Mouse (Mus musculus) mouse trophoblast stem cell (cell line): ENCODE measurements around the gene Tmc4.

Source experiments
- in situ Hi-C, 2 experiments: fragments of 300-500 bp; cut with MseI, MboI; formaldehyde crosslinking; loops; 2 replicates in 1 of 2; 3 replicates in 1 of 2; pipeline ENCODE4 v1.15.1; 2025

The Tmc4 gene

DNA sequence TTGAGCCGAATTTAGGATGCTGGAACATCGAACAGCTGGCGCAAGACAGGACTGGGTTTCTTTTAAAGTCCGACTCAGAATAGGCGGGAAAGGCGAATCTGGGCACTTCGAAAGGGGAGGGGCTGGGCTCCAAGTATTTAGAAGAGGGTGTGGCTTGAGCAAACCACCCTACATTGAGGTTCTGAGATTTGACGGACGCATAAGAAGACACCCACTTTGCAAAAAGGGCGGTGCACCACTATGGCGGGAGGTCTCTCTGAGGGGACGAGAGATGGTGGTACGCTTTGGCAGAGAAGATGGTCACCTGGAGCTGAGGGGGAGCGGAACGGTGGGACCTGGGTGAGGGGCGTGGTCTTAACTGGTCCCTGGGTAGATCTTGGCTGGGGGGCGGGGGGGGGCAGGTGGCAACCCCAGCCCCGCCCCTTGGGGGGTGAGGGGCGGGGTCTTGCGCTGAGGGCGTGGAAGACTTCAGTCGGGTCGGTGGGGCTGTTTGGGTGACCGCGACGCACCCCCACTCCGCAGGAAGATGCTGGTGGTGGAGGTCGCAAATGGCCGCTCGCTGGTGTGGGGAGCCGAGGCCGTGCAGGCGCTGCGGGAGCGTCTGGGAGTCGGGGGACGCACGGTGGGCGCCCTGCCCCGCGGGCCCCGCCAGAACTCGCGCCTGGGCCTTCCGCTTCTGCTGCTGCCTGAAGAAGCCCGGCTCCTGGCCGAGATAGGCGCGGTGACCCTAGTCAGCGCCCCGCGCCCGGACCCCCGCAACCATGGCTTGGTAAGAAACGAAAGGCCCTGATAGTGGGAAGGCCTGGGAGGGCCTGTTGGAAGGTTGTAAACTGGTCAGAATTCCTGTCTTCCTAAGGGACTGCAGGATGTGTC lies 17.0 kb upstream of the Tmc4 start:
- in situ Hi-C loops, result loop anchor here in 1 of 2 experiments (25.0 kb wide), 1 partner anchor 218 kb away; the partner anchor contains the start of gene Lilra6

DNA sequence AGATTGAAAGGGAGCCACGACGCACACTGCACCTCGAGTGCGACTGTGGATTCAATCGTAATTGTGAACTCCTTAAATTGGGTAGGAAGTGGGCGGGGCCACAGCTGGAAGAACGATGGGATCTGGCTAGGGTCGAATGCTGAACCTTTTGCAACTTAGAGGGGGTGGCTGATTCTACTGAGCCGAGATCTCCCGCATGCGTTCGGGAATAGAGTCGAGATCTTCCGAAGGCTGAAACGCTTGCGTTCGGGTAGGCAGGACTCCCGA lies 16.4 kb upstream of the Tmc4 start:
- in situ Hi-C loops, result loop anchor here in 1 of 2 experiments (25.0 kb wide), 1 partner anchor 219 kb away; the partner anchor contains the start of gene Lilra6

DNA sequence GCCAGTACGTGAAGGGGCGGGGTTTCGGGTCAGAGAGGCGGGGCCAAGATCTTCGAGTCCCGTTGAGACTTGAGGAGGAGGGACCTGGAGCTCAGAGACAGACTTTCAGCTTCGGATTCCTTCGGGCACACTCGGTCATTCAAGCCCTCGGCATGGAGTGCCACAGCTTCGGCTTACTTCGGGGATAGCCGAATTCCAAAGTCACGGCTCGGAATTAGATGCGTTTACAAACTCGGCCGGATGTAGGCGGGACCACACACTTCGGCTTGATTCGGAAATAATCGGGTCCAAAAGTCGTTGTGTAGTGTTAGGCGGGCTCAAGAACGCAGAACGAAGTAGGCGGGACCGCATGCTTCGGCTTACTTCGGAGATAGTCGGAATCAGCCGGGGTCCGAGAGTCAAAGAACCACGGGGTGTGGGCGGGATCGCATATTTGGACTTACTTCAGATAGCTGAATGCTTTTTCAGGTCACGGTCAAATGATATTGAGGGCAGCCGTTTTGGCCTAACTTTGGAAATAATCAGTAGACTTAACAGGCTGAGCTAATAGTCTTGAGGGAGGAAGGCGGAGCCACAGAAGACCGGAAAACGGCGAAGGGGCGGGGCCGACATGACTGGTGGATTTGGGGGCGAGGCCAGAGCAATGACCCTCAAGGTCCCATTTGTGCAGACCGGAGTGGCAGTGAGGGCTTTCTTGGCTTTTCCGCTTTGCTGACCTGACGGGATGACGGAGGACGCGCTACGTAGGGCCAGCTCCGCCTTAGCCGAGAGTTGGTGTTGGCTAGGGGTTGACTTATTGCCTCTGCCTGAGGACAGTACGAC lies 15.8 kb upstream of the Tmc4 start, which contains the start of gene Mboat7:
TSS of gene Mboat7 (minus strand) at position 537 of the 822 bp plus-strand sequence.
- in situ Hi-C loops, result loop anchor here in 1 of 2 experiments (25.0 kb wide), 1 partner anchor 219 kb away; the partner anchor contains the start of gene Lilra6

- in situ Hi-C loops, result loop anchor here in 1 of 2 experiments (25.0 kb wide), 1 partner anchor 220 kb away; the partner anchor contains the start of gene Lilra6
These were observed 15.1 kb upstream of the Tmc4 start, which contains the start of gene Tsen34 for GRCm38 (mm10) chr7:3692382-3692986. Gene Tsen34 (plus strand): TSS chr7:3692863.

- in situ Hi-C loops, result loop anchor here in 1 of 2 experiments (25.0 kb wide), 1 partner anchor 220 kb away; the partner anchor contains the start of gene Lilra6
These were observed 14.6 kb upstream of the Tmc4 start for GRCm38 (mm10) chr7:3691919-3692318.

GRCm38 (mm10) chr7:3685400-3686187 lies 8.2 kb upstream of the Tmc4 start:
- in situ Hi-C loops, result loop anchor here in 1 of 2 experiments (10.0 to 25.0 kb wide), 2 partner anchors 129 to 227 kb away; partner anchors contain the start of gene Lilra6

DNA sequence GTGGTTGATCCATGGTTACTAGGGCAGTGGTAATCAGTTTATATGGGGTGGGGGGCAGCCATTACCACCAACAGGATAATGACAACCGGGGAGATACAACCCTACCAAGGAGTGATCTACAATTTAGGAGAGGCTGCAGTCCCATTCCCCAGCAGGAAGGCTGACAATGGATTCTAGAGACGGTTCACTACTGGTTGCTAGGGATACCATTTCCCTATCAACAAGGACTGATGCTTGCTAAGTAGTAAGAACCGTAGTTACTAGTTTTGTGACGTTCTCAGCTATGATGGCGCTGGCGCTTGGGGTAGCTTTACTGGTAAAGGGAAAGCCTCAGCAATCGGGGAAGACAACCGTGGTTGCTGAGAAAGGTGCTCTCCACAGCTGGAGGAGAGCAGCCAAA lies 7.3 kb upstream of the Tmc4 start:
- in situ Hi-C loops, result loop anchor here in 1 of 2 experiments (10.0 to 25.0 kb wide), 2 partner anchors 130 to 228 kb away; partner anchors contain the start of gene Lilra6

DNA sequence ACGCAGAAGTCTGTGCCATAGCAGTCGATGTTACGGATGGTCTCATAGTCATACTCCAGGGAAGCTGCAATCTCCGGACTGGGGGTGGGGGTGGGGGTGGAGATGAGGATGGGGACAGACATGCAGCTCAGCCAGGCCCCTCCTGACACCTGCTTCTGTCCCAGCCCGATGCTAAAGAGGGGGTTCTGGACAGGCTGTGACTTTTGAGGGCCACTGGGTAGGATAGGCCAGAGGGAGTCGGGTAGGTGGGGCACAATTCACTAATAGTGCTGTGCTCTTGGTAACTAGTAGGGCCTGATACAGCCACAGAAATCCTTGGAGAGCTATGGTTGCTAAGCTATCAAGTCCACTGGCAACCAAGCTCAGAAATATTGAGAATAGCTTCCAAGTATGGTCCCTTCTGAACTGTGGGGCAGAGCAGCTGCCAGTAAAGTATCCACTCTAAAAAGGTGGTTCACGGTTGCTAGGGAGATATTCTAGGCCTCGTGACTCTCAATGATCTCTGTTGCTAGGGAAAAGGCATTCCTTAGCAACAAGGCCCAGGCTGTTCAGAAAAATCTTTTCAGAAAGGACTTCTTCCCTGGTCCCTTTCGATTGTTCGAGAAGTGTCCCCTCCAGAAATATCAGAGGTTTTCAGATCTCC lies 6.7 kb upstream of the Tmc4 start:
- in situ Hi-C loops, result loop anchor here in 1 of 2 experiments (10.0 to 25.0 kb wide), 2 partner anchors 131 to 228 kb away; partner anchors contain the start of gene Lilra6

- in situ Hi-C loops, result loop anchor here in 1 of 2 experiments (25.0 kb wide), 1 partner anchor 236 kb away; the partner anchor contains the start of gene Lilra6
These were observed 982 bp downstream of the Tmc4 start for GRCm38 (mm10) chr7:3676371-3676770.

- in situ Hi-C loops, result loop anchor here in 1 of 2 experiments (25.0 kb wide), 1 partner anchor 237 kb away; the partner anchor contains the start of gene Lilra6
These were observed 2.2 kb downstream of the Tmc4 start for GRCm38 (mm10) chr7:3675228-3675548.

GRCm38 (mm10) chr7:3674507-3675227 lies 2.7 kb downstream of the Tmc4 start:
- in situ Hi-C loops, result loop anchor here in 1 of 2 experiments (5.0 to 25.0 kb wide), 2 partner anchors 52 to 238 kb away; partner anchors contain the start of gene Lilra6

DNA sequence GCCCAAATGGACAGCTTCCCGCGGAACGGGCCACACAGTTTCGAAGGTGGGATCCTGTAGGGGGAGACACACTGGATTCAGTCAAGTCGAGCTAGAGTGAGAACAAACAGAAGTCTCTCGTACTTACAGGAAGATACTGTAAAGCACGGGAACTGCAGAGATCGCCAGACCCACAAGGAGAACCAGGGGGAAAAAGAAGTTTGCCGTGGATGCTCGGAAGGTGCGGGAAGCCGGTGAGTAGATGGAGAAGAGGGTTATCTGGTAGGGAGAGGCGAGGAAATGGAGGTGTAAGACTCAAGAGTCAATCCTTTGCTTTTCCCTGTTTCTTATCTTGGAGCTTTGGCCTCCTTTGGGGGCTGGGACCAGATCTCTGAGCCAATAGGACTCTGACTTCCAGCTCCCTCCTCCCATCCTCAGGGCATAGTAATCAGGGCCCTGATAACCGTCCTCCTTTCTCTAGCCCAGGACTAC lies 10.4 kb downstream of the Tmc4 start:
- in situ Hi-C loops, result no loop called here

DNA sequence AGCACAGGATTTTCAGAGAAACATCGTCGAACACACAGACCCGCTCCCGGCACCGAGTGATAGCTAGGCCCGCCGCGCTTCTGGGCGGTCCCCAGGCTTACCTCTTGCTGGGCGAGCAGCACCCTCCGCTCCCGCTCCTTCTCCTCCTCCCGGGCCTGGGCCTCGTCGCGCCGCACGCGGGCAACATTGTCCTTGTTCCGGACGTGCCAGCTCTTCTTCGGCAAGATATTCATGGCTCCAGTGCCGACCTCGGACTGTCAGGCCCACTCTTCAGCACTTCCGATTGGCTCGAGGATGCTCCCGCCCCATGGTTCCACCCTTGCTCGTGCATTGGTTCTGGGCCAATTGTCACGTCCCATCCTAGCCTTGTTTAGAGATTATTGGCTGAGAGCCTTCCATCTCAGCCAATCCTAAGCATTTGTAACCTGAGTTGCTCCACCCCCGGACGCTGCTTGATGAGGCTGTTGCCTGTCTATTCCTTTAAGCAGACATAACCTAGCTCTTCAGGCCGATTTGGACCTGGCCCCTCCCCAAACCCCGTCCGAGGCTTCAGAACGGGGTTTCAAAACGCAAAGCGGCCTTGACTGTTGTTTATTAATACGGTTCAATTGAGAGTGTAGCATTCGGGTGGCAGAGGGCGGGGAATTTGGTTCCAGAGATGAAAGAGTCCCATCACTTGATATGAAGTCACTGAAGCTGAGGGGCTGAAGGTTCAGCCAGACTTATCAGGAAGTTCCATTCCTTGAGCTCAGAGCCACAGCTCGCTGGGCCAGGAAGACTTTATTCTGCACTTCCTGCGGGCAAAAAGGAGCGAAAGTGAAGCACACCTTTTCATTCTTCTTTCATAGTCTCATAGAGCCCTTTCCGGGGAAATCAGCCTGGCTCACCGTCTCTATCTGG lies 11.9 kb downstream of the Tmc4 start, which contains the start of gene Leng1:
TSS of gene Leng1 (minus strand) at position 626 of the 900 bp plus-strand sequence.
- in situ Hi-C loops, result no loop called here

DNA sequence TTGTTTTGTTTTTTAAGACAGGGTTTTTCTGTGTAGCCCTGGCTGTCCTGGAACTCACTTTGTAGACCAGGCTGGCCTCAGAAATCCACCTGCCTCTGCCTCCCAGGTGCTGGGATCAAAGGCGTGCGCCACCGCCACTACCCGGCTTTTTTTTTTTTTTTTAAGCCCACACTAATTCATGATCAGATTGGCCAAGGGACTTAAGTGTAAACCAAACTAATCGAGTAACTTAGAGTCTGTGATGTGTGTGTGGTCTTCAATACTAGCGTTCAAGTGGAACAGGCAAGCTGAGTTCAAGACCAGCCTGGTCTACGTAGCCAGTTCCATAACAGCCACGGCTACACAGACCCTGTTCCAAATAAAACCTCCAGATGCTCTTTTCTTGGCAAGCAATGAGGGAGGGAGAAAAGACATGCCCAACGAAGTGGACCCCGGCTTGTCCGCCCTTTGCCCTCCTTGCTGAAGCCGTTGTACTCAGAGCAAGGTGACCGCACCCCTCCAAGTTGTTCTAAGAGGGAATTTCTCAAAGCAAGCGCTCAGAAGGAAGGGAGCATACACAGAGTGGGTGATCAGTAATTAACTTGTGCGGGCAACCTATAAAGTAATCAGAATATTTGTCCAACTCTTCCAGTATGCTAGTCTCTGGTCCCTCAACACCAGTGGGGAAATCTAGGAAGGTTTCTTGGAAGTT lies 12.7 kb downstream of the Tmc4 start:
- in situ Hi-C loops, result no loop called here

- in situ Hi-C loops, result no loop called here
These were observed 18.8 kb downstream of the Tmc4 start for GRCm38 (mm10) chr7:3658578-3658977.

GRCm38 (mm10) chr7:3656966-3657365 lies 20.4 kb downstream of the Tmc4 start:
- in situ Hi-C loops, result no loop called here

DNA sequence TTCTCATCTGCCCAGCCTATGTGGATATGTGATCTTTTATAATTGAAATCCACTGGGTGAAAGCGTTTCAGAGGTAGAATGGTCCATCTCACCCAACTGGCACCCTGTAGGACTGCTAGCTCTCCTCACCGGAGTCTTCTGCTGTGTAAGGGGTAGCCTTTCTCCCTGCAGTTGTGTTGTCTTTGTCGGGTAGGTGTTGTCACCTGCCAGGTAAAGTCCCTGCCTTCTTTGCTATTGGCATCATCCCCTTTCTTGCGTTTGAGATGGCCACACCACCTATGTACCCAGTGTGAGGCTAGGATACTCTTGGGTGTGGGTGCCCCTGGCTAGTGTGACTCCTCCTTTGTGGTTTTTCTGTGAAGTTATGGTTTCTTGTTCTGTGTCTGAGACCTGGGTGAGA lies 30.7 kb downstream of the Tmc4 start:
- in situ Hi-C loops, result loop anchor here in 1 of 2 experiments (10.0 kb wide), 1 partner anchor 58 kb away; the partner anchor contains the start of gene Rps9
